Mouse (Mus musculus) olfactory bulb, adult 2 months (tissue): Measurements from ENCODE around the gene Fap.

Experiments
- CTCF ChIP-seq: fragments of 200-500 bp; IDR thresholded peaks from 2 replicates; pipeline ENCODE4 v1.5.1; 2012; ENCODE audit warnings: low read depth, mild to moderate bottlenecking, low read length, moderate library complexity; ENCODE audit not compliant: insufficient read depth
- POLR2A ChIP-seq: fragments of 200-500 bp; IDR thresholded peaks from 2 replicates; pipeline ENCODE4 v1.6.1; 2012; ENCODE audit warnings: mild to moderate bottlenecking, low read depth, low read length, moderate library complexity; ENCODE audit not compliant: insufficient read depth

DNA sequence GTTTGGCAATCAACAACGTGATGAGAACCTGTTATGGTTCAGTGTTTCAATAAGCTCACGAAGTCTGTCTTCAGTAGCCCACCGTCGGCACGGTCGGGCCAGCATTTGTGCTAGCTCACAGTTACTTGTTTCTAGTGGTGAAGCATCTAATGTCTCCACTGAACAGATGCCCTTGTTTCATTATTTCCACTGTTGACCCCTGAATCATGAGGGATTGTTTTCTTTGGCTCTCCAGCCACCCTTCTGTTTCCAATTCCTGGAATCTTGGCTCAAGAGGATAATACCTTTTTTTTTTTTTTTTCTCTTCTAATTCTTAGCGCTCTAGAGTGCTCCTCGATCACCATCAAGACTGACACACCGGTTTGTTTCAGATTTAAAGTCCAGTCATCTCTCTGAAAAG, 104.3 kb downstream of the Fap start:
- TF ChIP-seq CTCF (no peak), POLR2A (no peak)
